Mouse (Mus musculus) small intestine, adult 2 months (tissue): Measurements from ENCODE around the gene Samsn1.

ENCODE experiments used
- CTCF ChIP-seq: fragments of 200-500 bp; IDR thresholded peaks from 2 replicates; pipeline ENCODE4 v1.5.1; 2012; ENCODE audit warnings: low read depth, mild to moderate bottlenecking, control low read depth, inconsistent platforms, low read length, moderate library complexity, mixed read lengths; ENCODE audit not compliant: insufficient replicate concordance, insufficient read length; ENCODE audit errors: extremely low read depth
- POLR2A ChIP-seq: fragments of 200-500 bp; IDR thresholded peaks from 2 replicates; pipeline ENCODE4 v1.6.1; 2012; ENCODE audit warnings: low read depth, mild to moderate bottlenecking, control low read depth, inconsistent platforms, low read length, moderate library complexity

GRCm38 (mm10) chr16:75933357-75933756 is 88.7 kb downstream of the Samsn1 start:
- TF ChIP-seq CTCF (no peak), POLR2A (no peak)
